Mouse (Mus musculus) olfactory bulb, adult 2 months (tissue): Measurements from ENCODE around the gene Ccnyl1. TPM values are rescaled to one million over a fixed set of nuclear protein-coding genes. Genes with fewer than 3 reads are reported as not detected.

Experiments used
- H3K27ac ChIP-seq: fragments of 200-500 bp; 2 replicates; pipeline ENCODE4 v1.5.1; 2012; ENCODE audit warnings: low read depth, low read length; ENCODE audit not compliant: insufficient read depth
- H3K4me1 ChIP-seq: fragments of 200-500 bp; 2 replicates; pipeline ENCODE4 v1.6.1; 2012; ENCODE audit warnings: low read length; ENCODE audit not compliant: control insufficient read depth, insufficient read depth
- H3K4me3 ChIP-seq: fragments of 200-500 bp; 2 replicates; pipeline ENCODE4 v1.5.1; 2012; ENCODE audit warnings: mild to moderate bottlenecking, low read depth, low read length, moderate library complexity; ENCODE audit not compliant: insufficient read depth
- CTCF ChIP-seq: fragments of 200-500 bp; IDR thresholded peaks from 2 replicates; pipeline ENCODE4 v1.5.1; 2012; ENCODE audit warnings: low read depth, mild to moderate bottlenecking, low read length, moderate library complexity; ENCODE audit not compliant: insufficient read depth
- POLR2A ChIP-seq: fragments of 200-500 bp; IDR thresholded peaks from 2 replicates; pipeline ENCODE4 v1.6.1; 2012; ENCODE audit warnings: mild to moderate bottlenecking, low read depth, low read length, moderate library complexity; ENCODE audit not compliant: insufficient read depth
- WGBS: fragments of 180-500 bp; shearing (Covaris S2); methylation state at CpG from one replicate; pipeline ENCODE4 v1.1.7; 2018; 5-methylcytosine and 5-hydroxymethylcytosine counted together
- polyA plus RNA-seq: library from polyadenylated mRNA; stranded (reverse); fragments of >200 nt; gene quantifications from 2 replicates; pipeline ENCODE4 v1.2.4, GENCODE M21; 2012; ENCODE audit warnings: low replicate concordance; ENCODE audit not compliant: missing spikeins, insufficient read depth, insufficient read length

The Ccnyl1 gene
- polyA plus RNA-seq, 1 experiment = not detected

- Histone ChIP-seq H3K4me3 (no peak overlapping the region), H3K4me1 (no peaks in the 10 kb centered on the region), H3K27ac (no peak overlapping the region)
- 86% methylated on average over 2 of the region's 2 CpGs for WGBS
- no peak for TF ChIP-seq CTCF
- TF ChIP-seq POLR2A = no peak
Measured at GRCm38 (mm10) chr1:64667111-64667633, 23.1 kb upstream of the Ccnyl1 start.

GRCm38 (mm10) chr1:64669451-64669850, 20.8 kb upstream of the Ccnyl1 start:
- Histone ChIP-seq H3K4me3 (no peak overlapping the region), H3K4me1 (no peaks in the 10 kb centered on the region), H3K27ac (no peak overlapping the region)
- 93% methylated on average over 2 of the region's 2 CpGs for WGBS
- no peak for TF ChIP-seq POLR2A
- no peak for TF ChIP-seq CTCF

- Histone ChIP-seq H3K4me3 (no peak overlapping the region), H3K27ac (no peak overlapping the region), H3K4me1 (no peaks in the 10 kb centered on the region)
- WGBS = 97% methylated on average over 5 of the region's 5 CpGs
- TF ChIP-seq CTCF = no peak
- no peak for TF ChIP-seq POLR2A
Measured at GRCm38 (mm10) chr1:64673931-64674330, 16.3 kb upstream of the Ccnyl1 start.

GRCm38 (mm10) chr1:64676060-64676839, 14.0 kb upstream of the Ccnyl1 start:
- WGBS = 75% methylated on average over 6 of the region's 6 CpGs
- TF ChIP-seq CTCF (no peak), POLR2A (no peak)
- H3K27ac ChIP-seq = no peak overlapping the region
- H3K4me3 ChIP-seq = no peak overlapping the region
- H3K4me1 ChIP-seq = no peaks in the 10 kb centered on the region

GRCm38 (mm10) chr1:64681499-64681898, 8.8 kb upstream of the Ccnyl1 start:
- TF ChIP-seq POLR2A (no peak), CTCF (no peak)
- H3K4me3 ChIP-seq = no peak overlapping the region
- 89% methylated on average over 3 of the region's 3 CpGs for WGBS
- no peaks in the 10 kb centered on the region for H3K4me1 ChIP-seq
- no peak overlapping the region for H3K27ac ChIP-seq

- no peak for TF ChIP-seq CTCF
- TF ChIP-seq POLR2A = no peak
- H3K4me1 ChIP-seq = no peaks in the 10 kb centered on the region
- WGBS = 87% methylated on average over 3 of the region's 3 CpGs
- H3K4me3 ChIP-seq = no peak overlapping the region
- no peak overlapping the region for H3K27ac ChIP-seq
Measured at GRCm38 (mm10) chr1:64683039-64683438, 7.2 kb upstream of the Ccnyl1 start.

- Histone ChIP-seq H3K4me1 (no peaks in the 10 kb centered on the region), H3K4me3 (no peak overlapping the region), H3K27ac (no peak overlapping the region)
- no peak for TF ChIP-seq CTCF
- TF ChIP-seq POLR2A = no peak
- WGBS = 97% methylated on average over 2 of the region's 2 CpGs
Measured at GRCm38 (mm10) chr1:64684440-64684839, 5.8 kb upstream of the Ccnyl1 start.

- WGBS = 92% methylated on average over 4 of the region's 4 CpGs
- no peak overlapping the region for H3K4me3 ChIP-seq
- no peak for TF ChIP-seq POLR2A
- no peak for TF ChIP-seq CTCF
- no peak overlapping the region for H3K27ac ChIP-seq
- no peaks in the 10 kb centered on the region for H3K4me1 ChIP-seq
Measured at GRCm38 (mm10) chr1:64688046-64688445, 2.2 kb upstream of the Ccnyl1 start.

GRCm38 (mm10) chr1:64689561-64690212, 568 bp upstream of the Ccnyl1 start:
- 28% methylated on average over 9 of the region's 9 CpGs for WGBS
- Histone ChIP-seq H3K4me3 (peak overlapping the region; percentile 93), H3K27ac (no peak overlapping the region), H3K4me1 (no peaks in the 10 kb centered on the region)
- no peak for TF ChIP-seq CTCF
- no peak for TF ChIP-seq POLR2A
